Mouse (Mus musculus) lung, postnatal 36 days (tissue): ENCODE data around the gene St6galnac3.
"Not testable (repeated sequence)": the region's sequence is repeated elsewhere in the genome, so short reads cannot be mapped to it uniquely, and the experiment has no call there.

Experiments used
- DNase-seq: peaks from one replicate; pipeline ENCODE4 v3.0.0; 2022; ENCODE audit warnings: mixed read lengths

St6galnac3 gene

DNA sequence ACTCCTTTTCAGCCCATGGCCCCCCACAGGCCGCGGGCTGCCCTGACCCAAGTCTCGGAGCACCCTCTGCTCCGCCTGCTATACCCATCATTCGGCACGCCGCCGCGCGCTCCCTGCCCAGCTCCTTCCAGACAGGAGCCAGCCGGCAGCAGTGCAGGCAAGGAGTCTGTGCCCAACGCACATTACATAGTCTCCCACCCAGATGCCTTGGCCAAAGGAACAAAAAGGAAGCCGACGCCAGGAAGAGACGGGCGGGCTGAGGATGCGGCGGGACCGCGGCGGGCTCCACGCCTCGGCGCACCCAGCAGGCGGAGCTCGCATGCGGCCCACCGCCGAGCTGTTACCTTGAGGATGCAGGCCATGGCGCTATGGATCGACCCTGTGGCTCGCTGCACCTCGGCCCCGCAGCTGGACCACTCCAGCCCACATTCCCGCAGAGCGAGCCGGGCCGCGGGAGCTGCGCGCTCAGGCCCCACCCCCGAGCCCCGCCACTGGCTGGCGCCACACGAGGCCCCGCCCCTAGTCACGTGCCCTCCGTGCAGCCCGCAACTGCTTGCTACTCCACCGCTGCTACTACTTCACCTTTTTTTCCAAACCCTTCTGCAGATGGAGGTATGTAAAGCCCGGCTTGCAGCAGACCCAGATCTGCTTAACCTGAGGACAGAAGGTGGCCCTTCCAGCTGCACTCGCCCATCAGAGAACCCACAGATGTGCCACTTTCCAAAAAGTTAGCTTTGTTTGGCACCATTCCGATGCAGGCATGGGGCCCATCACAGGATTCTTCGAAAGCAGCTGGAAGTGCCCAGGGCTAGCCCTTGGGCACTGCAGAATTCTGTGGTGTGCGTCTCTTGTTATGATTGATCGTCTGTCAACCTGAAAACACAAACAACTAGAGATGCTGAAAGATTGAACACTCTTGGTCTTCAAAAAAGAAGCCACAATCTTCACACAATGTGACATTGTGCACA is at the start of gene St6galnac3:
Gene St6galnac3 (minus strand): TSS at position 474 of the 968 bp plus-strand sequence.
- DNase-seq = peak; percentile 82

DNA sequence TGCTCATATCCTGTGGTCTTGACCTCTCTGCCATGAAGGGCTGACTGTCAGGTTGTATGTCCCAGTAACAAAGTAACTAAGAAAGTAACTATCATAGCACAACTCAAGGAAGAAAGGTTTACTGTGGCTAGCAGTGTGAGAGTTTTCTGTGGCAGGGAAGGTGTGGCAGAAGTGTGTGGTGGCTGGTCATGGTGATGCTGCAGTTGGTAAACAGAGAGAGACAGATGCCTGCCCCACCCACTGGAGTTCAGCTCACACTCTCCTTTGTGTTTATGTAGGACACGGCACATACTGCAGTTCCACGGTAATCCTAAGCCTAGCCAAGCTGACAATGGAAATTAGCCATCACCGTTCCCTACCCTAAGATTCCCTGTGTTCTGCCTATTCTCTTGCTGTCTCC is 49.6 kb upstream of the St6galnac3 start:
- DNase-seq = no peak

DNA sequence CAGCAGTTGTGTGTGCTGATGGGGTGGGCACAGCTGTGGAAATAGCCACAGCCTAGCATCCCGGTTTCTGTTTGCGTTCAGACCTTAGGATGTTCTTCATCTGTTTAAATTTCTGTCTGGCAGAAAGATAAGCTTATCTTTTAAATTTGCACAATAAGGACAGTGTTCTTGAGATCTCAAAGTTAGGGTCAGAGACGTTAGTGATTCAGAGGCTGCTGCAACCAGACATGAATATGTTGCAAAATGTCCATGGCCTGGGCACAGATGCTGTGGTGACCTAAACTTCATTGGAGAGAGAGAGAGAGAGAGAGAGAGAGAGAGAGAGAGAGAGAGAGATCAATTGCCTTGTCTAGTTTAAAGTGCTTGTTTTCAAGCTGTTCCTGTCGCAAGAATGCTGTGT is 46.5 kb upstream of the St6galnac3 start:
- DNase-seq = no peak

DNA sequence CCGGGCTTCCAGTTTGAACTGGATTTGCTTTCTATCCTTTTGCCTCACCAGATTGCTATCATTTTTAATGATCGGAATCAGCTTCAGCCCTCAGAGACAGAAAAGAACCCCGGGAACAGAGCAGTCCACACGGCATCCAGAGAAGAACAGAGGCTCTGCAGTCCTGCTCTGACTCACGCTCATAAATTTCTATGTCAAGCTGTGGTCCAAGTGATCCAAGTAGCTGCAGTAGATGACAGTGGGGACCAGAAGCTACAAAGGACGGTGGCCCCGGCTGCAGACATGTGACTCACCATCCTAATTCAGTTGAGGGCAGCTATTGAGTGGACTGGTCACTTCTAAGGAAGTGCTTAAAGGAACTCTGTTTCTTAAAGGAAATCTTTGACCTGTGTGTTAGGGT is 45.6 kb upstream of the St6galnac3 start:
- DNase-seq = no peak

DNA sequence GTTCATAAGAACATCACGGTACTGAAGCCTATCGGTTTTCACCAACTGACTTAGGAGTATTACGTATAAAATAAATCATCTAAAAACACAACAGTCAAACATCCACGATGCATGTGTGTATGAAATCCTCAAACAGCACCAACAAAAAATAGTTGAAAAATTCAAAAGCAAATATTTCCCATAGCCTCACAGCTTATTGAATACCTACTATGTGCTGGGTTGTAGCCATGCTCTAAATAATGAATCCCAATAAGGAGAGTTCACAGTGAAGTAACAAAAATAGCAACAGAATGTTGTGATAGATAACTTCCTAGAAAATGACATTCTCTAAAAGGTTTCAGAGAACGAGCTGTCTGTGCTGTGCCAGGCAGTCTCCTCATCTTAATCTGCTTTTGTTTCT is 44.2 kb upstream of the St6galnac3 start:
- DNase-seq = no peak

DNA sequence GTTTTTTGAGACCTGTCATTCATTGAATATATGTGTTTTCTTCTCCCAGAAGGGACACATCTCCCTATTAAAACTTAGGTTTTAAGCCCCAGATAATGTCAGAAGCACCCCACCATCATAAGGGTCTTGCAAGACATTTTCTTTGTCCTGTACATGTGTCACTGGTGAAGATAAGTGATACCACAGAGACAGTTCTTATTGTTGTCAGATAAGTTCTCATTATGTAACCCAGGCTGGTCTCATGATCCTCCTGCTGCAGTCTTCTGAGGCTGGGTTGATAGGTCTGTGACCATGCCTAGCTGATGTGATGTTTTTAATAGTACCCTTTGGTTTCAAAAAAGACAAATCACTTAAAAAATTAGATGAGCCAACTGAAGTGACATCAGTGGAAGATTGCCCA is 40.2 kb upstream of the St6galnac3 start:
- DNase-seq = no peak

DNA sequence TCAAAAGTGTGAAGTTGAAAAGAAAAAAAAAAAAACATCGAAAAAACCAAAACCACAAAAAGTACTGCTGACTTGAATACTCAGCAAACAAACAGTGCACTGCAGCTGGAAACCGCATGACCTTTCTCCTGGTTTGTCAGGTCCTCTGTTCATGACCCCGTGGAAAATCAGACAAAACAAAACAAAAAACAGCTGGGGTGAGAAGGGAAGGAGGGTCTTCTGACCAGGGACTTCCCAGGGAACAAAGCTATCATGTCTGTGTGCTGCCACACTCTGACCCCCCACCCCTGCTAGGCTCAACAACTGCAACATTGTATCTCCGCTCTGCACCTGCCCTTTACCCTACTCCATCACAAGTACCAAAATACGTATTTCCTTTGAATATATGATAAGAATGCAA is 39.8 kb upstream of the St6galnac3 start:
- no peak for DNase-seq

DNA sequence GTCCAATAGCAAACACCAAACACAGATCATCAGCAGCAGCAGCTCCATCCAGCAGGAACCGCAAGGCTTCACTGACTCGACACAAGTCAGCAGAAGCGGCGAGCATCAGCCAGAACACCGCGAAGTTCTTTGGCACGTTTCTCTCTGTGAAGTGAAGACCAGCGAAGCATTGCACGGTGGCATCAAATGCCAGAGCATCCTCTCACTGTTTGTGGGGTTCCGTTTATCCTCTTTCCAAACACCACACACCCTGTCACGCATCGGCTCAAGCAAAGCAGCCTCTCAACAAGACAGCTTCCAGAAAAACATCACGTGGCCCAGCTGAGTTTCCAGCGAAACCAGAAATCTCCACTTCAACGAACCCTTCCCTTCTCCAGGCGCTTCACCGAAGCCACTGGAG is 36.2 kb upstream of the St6galnac3 start:
- no peak for DNase-seq

DNA sequence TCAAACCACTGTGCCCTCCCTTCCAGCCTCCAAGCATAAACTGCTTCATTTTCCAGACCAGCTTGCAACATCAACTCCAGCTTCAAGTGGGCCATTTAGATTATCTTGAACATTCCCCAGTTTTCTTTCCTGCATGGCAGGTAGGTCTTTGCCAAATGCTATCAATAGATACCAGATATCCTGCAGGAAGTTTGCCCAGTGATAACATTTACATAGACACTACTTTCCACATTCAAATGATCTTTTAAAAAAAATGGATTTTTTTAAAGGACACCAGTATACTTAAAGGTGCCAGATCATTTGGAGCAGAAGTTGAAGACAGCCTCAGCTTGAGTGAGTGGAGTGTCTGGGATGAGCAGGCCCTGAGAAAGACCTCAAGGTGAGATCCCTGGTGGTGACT is 34.3 kb upstream of the St6galnac3 start:
- peak; percentile 30 for DNase-seq

DNA sequence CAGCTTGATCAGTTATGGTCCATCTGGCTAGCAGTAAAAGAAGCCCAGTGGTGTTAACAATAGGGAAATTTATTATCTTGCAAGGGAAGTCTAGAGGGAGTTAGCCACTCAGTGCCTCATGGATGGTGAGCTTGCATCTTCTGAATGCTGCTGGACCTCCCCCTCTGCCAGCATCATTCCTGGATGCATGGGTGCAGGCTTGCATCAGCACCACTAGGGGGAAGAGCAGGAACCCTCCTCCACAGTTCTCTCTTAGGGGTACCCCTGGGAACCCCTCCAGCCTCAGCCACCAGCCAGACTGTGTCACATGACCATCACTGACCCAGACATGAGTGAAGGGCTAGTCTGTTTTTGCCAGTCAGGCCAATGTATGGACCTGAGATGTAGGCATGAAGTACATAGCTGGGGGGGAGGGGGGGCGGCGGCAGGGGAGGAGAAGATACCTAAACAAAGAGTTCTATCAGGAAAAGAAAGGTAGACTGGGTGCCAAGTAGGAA is 31.6 kb upstream of the St6galnac3 start:
- no peak for DNase-seq

DNA sequence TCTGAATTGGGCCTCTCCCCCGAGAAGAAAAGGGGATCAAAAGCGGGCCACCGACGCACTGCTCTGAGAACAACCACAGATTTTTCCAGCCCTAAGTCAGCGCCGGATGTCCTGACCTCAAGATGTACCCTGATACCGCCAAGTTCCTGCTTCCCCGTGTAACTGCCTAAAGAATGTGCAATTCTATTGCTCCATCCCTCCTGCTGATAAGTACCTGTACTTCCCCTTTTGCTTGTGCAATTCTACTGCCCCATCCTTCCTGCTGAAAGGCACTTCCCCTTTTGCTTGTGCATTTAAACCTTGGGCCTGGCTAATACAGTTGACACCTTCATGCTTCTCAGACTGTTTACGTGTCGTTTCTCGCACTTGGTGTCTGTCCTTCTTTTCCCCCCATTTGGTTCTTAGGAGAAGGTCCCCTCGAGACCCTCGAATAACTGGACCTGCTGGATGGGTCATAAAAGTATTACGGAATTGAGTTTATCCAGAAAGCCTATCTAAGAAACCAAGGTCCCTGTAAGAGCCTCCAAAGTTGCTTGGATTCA is 30.9 kb upstream of the St6galnac3 start:
- DNase-seq = not testable (repeated sequence)

DNA sequence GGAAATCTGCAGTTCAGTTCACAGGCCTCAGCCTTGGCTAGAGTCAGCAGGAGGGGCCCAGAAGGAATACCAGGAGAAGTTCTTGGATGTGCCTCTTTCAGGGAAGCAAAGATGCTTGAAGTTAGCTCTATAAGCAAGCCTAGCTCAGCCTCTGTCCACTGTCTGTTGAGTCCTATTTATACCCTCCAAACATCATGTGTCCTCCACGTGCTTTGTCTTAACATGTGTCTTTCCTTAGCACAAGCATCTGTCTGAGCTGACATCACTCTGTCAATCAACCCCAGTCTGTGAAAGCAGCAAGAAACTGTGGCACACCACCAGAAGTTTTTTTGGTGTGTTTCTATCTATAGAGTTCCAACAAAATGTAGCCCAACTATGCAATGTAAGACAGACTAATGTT is 26.5 kb upstream of the St6galnac3 start:
- no peak for DNase-seq

DNA sequence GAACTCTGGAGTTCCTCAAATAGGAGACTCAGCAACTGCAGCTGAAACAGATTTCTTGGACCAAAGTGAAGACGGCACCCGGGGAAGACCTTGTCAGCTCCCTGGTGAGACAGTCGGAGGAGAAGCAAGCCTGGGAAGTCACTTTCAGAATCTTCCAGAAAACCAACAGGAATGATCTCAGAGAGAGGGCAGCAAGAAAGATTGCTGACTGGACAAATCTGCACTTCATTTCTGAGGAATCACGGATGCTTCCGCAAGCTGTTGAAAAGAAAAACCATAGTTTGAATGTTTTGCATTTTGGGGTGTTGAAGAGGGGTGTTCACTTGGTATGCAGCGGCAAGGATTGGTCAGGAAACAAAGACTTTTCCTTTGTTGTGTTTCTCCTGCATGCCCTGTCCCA is 24.4 kb upstream of the St6galnac3 start:
- DNase-seq = no peak

DNA sequence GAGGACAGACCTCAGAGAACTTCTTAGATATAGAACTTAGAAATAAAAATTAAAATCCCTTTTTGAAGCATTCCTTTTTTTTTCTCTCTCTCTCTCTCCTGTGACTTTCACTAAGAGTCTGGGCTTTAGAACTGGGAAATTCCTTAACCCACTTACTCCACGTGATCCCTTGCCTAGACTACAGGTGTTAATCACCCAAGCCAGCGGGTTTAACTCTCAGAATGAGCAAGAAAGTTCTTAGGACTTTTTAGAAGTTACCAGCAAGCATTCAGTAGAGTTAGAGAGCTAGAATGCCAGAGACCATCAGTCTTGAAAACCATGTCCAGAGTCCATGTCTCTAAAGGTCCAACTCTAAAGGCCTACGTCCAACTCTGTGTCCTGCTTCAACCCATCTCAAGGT is 23.3 kb upstream of the St6galnac3 start:
- DNase-seq = no peak

DNA sequence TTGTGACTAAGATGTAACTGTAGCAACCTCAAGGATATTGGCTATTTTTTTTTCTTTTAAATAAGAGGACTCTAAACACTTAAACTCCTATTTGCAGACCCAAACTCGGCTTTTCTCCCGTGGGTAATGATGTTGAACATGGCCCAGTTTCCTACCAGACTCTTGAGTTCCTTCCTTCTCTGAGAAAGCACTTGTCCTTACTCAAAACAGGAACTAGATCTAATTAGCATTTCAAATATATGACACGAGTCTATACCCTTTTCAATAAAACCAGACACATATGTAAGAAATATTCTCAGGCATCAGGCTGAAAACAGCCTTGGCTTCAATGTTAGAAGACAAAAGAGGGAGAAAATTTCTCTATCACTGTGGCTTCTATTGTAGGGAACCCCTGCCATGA is 20.1 kb upstream of the St6galnac3 start:
- DNase-seq = no peak

DNA sequence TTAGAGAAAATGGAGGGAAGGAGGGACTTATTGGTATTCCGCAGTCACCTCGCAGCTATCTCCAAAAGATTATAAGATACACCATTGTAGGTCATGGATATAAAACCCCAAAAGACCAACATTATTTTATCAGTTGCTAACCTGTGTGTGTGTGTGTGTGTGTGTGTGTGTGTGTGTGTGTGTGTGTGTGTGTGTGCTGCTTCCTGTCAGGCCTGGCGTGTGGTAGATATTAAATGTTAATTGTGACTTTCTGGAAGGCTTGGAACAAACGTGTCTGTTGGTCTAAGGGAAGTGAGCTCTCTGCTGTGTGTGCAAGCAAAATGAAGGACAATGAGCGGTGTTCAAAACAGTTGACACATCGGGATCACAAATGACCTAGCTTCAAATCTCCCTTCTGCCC is 19.5 kb upstream of the St6galnac3 start:
- no peak for DNase-seq

DNA sequence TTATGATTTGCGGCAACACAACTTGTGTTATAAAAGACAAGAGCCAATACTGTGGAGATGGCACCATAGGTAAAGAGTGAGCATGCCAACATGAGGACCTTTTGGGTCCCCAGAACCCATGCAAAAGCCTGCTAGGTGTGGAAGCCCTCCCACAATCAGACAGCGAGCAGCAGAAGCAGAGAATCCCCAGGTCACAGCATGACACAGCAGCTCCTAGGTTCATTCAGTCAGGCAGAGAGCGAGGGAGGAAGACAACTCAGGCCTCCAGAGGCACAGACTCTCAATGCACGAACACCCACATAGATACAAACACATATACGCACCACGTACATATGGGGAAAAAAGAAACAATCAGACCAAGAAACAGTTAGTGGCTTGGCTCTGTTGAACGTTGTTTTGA is 16.8 kb upstream of the St6galnac3 start:
- no peak for DNase-seq

DNA sequence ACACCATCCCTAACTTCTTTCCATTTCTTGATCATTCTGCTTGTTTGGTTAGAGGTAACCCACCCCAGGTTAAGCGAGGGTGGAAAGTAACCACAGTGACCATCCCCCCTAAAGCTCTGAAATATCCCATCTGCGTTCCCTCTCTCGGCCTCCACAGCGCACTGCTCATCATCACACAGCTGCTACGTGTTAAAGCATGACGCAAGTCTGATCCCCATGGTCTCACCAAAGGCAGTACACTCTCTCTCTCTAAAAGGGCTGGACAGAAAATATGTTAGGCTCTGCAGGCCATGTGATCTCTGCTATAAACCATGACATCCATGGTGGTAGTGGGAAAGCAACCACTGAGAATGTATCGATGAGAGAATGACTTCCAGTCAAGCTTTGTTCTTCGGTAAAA is 14.4 kb upstream of the St6galnac3 start:
- DNase-seq = no peak

DNA sequence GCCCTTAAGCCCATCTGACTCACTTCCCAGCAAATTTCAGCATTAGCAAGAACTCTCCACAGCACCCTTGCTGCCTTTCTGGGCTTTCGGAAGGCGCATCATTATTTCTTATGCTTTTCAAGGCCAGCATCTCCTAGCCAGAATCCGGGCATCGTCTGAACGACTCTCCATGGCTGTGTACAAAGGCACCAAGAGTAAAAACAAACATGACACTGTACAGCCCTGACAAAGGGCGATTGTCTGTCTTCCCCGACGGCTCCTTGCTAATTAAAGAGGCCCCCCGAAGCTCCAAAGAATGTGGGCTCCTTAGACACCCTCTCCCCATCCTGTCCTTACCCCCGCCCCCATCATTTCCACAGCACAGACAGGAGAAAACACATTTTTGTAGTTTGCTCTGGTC is 13.4 kb upstream of the St6galnac3 start:
- DNase-seq = no peak

DNA sequence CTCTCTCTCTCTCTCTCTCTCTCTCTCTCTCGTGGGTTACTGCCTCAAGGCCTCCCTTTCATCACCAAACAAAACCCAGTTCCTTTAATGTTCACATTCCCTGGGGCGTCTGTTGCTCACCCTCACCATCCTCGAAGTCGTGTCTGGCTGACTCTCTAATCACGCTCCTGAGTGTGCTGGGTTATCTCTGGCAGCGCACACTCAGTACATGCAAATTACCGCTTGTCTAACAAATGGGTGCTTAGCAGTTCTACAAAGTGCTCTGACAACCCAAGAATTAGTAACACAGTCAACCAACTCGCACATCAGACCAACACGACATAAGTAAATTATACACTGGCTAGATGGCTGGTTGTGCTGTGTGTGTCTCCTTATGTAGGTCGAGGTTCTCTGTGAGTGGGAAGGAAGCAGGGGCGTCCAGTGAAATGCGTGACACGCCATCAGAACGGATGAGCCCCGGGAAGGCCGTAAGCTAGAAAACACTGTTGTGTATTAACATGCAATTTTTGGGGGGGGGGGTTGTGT is 11.8 kb upstream of the St6galnac3 start:
- DNase-seq = no peak

DNA sequence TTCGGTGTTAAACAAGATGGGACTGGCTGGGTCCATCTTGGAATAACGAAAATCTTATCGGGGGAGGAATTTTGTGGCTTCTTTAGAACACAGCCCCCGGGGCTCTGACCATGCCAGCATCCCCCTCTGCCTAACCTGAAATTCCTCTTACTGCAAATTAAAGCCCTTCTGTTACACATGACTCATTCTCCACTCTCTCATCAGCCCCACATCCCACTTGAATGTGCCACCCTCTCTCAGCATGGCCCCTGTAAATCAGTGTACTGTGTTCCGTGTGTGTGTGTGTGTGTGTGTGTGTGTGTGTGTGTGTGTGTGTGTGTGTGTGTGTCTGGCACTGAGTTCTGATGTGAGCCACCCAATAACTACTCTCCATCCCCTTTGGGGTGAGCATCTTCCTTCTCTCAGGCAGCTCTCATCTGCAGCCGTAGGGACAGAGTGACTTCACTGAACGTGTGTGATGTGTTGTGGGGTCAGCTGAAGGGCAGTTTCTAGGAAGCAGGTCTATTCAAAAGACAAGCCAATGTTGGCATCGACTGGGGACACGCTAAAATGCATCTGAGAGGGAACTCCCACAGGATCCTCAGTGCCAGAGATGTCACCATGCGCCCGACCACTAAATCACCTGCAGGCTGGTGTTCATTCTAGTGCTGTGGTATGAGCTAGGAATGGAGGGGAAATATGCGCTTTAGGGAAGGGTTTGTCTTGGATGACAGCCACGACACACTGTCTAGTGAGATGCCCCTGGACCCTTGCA is 11.0 kb upstream of the St6galnac3 start:
- DNase-seq = no peak

DNA sequence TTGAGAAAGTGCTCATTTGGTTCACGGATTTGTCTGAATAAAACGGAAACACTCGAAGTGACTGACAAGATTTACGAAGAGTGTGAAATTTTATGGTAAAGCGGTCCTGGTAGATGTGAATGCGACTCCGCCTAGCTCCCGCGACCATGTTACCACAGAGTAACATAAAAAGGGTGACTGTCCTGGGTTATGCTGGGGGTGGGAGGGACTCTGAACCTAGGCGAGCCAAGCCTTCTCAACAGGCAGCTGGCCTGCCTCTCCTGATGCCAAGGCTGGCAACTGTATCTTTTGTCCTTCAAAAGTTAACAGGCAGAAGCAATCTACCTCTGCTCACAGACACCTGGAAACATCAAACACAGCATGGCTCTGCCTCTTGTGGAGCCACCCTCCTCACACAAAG is 9.8 kb upstream of the St6galnac3 start:
- no peak for DNase-seq
